ENCODE assay signal across 9 mouse cellular contexts in the genomic region with DNA sequence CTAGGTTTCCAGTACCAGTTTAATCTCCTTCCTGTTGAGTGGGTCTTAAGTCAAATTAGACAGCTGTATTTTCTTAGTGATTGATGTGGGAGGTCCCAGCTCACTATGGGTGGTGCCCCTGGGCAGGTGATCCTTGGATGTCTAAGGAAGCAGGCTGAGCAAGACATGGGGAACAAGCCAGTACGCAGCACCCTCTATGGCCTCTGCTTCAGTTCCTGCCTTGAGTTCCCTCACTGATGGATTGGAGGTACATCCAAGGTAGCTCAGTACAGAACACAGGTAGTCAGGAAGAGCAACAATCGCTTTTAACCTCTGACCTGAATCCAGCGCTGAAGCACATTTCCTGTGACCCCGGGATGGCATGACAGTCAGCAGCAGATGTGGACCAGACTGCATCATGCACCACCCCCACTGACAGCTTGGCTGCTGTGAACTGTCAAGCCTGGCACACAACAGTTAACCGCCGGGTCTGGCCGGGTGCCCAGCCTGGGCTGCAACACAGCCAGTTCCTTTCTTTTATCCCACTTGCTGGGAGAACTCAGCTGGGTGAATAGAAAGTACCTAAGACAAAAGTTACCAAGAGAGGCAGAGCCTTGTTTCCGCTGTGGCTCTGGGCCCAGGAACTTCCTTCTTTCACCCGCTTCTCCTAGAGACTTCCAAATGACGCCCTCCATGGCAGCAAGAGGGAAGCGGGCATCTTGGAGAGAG. TPM values are rescaled to one million over a fixed set of nuclear protein-coding genes. Genes with fewer than 3 reads are reported as not detected.
DNase-seq lines count a peak whose midpoint lies in the region; ATAC-seq and TF ChIP-seq lines count a peak whose summit lies in the region.
"Had no signal": no experiment of that assay in that cellular context is flagged by ENCODE, and none has a peak within 500 bp of the region (broad histone marks: within the 10 kb centered on the region; RNA-seq: fewer than 3 reads in every experiment).

Gene Nwd1, plus strand, starts transcription at position 652 of the 708 bp plus-strand sequence.

- no peak within 1 kb of the TSS for H3K9ac ChIP-seq in kidney, embryonic 15.5 days
- peak within 1 kb of the TSS; percentile 19; the same call in 1 of the 2 replicates for H3K9ac ChIP-seq in hindbrain, embryonic 15.5 days
- H3K9ac ChIP-seq in neural tube, embryonic 15.5 days (replicated peaks): 0 out of 2 replicates have a peak within 1 kb of the TSS, but pooled peaks have one; percentile 7
- H3K9ac ChIP-seq: liver, embryonic 14.5 days had no signal

- 55% methylated on average over 11 of the region's 11 CpGs for WGBS in kidney, embryonic 15.5 days
- WGBS in hindbrain, embryonic 15.5 days: 35% methylated on average over 11 of the region's 11 CpGs
- WGBS in neural tube, embryonic 15.5 days: 34% methylated on average over 11 of the region's 11 CpGs

- H3K4me2 ChIP-seq in kidney, embryonic 15.5 days: no peak within 1 kb of the TSS
- peak within 1 kb of the TSS; percentile 37 for H3K4me2 ChIP-seq in hindbrain, embryonic 15.5 days
- H3K4me2 ChIP-seq in neural tube, embryonic 15.5 days: peak within 1 kb of the TSS; percentile 25

- no peak for ATAC-seq in kidney, embryonic 15.5 days (replicated peaks; ENCODE audit: low FRiP score)
- peak; percentile 91 for ATAC-seq in hindbrain, embryonic 15.5 days (ENCODE audit: low FRiP score, low read depth)
- ATAC-seq in neural tube, embryonic 15.5 days (ENCODE audit: low FRiP score): peak; percentile 86

- intact Hi-C loops in left cerebral cortex, postnatal 25 days (cut with DNase I): no loop called here

- no peaks in the 10 kb centered on the region for H3K9me3 ChIP-seq in kidney, embryonic 15.5 days (replicated peaks)
- H3K9me3 ChIP-seq in hindbrain, embryonic 15.5 days: no peaks in the 10 kb centered on the region
- no peaks in the 10 kb centered on the region for H3K9me3 ChIP-seq in neural tube, embryonic 15.5 days (replicated peaks)

- H3K36me3 ChIP-seq in kidney, embryonic 15.5 days: no peaks in the 10 kb centered on the region
- no peaks in the 10 kb centered on the region for H3K36me3 ChIP-seq in hindbrain, embryonic 15.5 days
- H3K36me3 ChIP-seq in neural tube, embryonic 15.5 days: no peaks in the 10 kb centered on the region

- DNase-seq in kidney, adult 11 months: peak; percentile 26
- peak; percentile 97 for DNase-seq in brain, embryonic 14.5 days (ENCODE audit: low read depth)
- peak; percentile 53 for DNase-seq in gastrocnemius, adult 18-20 months (ENCODE audit: low spot score)
- DNase-seq in left cerebral cortex, postnatal 25 days (ENCODE audit: low spot score in 2 of 2): peak; percentile 82 to 95
- DNase-seq in thymus, postnatal 25 days: peak; percentile 69

- H3K4me3 ChIP-seq in kidney, embryonic 15.5 days (replicated peaks): no peak within 1 kb of the TSS
- 0 out of 2 replicates have a peak within 1 kb of the TSS, but pooled peaks have one; percentile 2 for H3K4me3 ChIP-seq in hindbrain, embryonic 15.5 days
- no peak within 1 kb of the TSS for H3K4me3 ChIP-seq in neural tube, embryonic 15.5 days (replicated peaks)

- H3K27me3 ChIP-seq in kidney, embryonic 15.5 days: no peaks in the 10 kb centered on the region
- no peaks in the 10 kb centered on the region for H3K27me3 ChIP-seq in hindbrain, embryonic 15.5 days
- no peaks in the 10 kb centered on the region for H3K27me3 ChIP-seq in neural tube, embryonic 15.5 days (replicated peaks)

- H3K27ac ChIP-seq in kidney, embryonic 15.5 days: no peak within 1 kb of the TSS
- peak within 1 kb of the TSS; percentile 83 for H3K27ac ChIP-seq in hindbrain, embryonic 15.5 days (replicated peaks)
- H3K27ac ChIP-seq in neural tube, embryonic 15.5 days (replicated peaks): peak within 1 kb of the TSS; percentile 77
- H3K27ac ChIP-seq: liver, embryonic 14.5 days had no signal

- no peak for TF ChIP-seq CTCF in brain, embryonic 14.5 days (IDR thresholded peaks at IDR 0.05; ENCODE audit: borderline replicate concordance, extremely low read depth, insufficient read depth, insufficient read length)

- no peaks in the 10 kb centered on the region for H3K4me1 ChIP-seq in kidney, embryonic 15.5 days
- peaks cover 18% of the 10 kb centered on the region for H3K4me1 ChIP-seq in hindbrain, embryonic 15.5 days (replicated peaks)
- H3K4me1 ChIP-seq in neural tube, embryonic 15.5 days: peaks cover 9% of the 10 kb centered on the region

- TF ChIP-seq POLR2A in brain, embryonic 14.5 days (IDR thresholded peaks at IDR 0.05; ENCODE audit: borderline replicate concordance, extremely low read depth, insufficient read depth, insufficient read length, poor library complexity, severe bottlenecking): no peak

RNA-seq across cellular contexts. Expression of gene Nwd1, which starts in this region (rescaled TPM):
- polyA plus RNA-seq in kidney, embryonic 15.5 days (2015; fragmentation: Nextera tagmentation; extraction: Ambion mirVana): 0.01 and 0.04 TPM in 2 replicates
- 1.7 and 4.4 TPM in 2 replicates for polyA plus RNA-seq in brain, embryonic 14.5 days (2012; rRNA removed)
- total RNA-seq in gastrocnemius, adult 18-20 months (2021): under 1 TPM; 0.97 to 0.98 TPM
- 2.3 and 2.9 TPM in 2 replicates for polyA plus RNA-seq in hindbrain, embryonic 15.5 days (2015; fragmentation: Nextera tagmentation; extraction: Ambion mirVana)
- total RNA-seq in left cerebral cortex, postnatal 25 days (2021): 10 to 100 TPM; 43.7 to 49.4 TPM
- 2.9 and 3.2 TPM in 2 replicates for polyA plus RNA-seq in neural tube, embryonic 15.5 days (2015; fragmentation: Nextera tagmentation; extraction: Ambion mirVana)

Comparison
In these comparisons a context has a peak if more than half of its experiments do, and no peak if none do; other contexts are left out.
1. RNA of gene Nwd1 (total RNA-seq): 43.7 to 49.4 TPM in left cerebral cortex, postnatal 25 days; 0.97 to 0.98 TPM in gastrocnemius, adult 18-20 months; every median in the first group is over 10 times any median in the second.
2. Peak in DNase-seq in gastrocnemius, adult 18-20 months; RNA of the gene not detected or under 1 TPM.
3. DNase-seq: peak in every context shown above with its lines; median percentile 97 in brain, embryonic 14.5 days; 88 in left cerebral cortex, postnatal 25 days; 69 in thymus, postnatal 25 days; 53 in gastrocnemius, adult 18-20 months; 26 in kidney, adult 11 months.